Mouse (Mus musculus): ENCODE data around the gene Napepld.
"Not testable (repeated sequence)": the region's sequence is repeated elsewhere in the genome, so short reads cannot be mapped to it uniquely, and the experiment has no call there.

Napepld gene

GRCm38 (mm10) chr5:21701351-21702008, at the start of gene Napepld:
Napepld (minus strand) TSS chr5:21701396.
- peak; percentile 99 for DNase-seq (ENCODE audit: extremely low spot score, low spot score)

GRCm38 (mm10) chr5:21745966-21746365, 44.8 kb upstream of the Napepld start:
- no peak for DNase-seq (ENCODE audit: extremely low spot score, low spot score)

GRCm38 (mm10) chr5:21744651-21745050, 43.5 kb upstream of the Napepld start:
- DNase-seq (ENCODE audit: extremely low spot score, low spot score): no peak

GRCm38 (mm10) chr5:21743606-21744005, 42.4 kb upstream of the Napepld start:
- no peak for DNase-seq (ENCODE audit: extremely low spot score, low spot score)

- DNase-seq (ENCODE audit: extremely low spot score, low spot score): no peak
Observed at GRCm38 (mm10) chr5:21739881-21740280, 38.7 kb upstream of the Napepld start.

- DNase-seq (ENCODE audit: extremely low spot score, low spot score): no peak
Observed at GRCm38 (mm10) chr5:21739120-21739519, 37.9 kb upstream of the Napepld start.

- DNase-seq (ENCODE audit: extremely low spot score, low spot score): no peak
Observed at GRCm38 (mm10) chr5:21737620-21738019, 36.4 kb upstream of the Napepld start.

GRCm38 (mm10) chr5:21736956-21737585, 35.9 kb upstream of the Napepld start, which contains the start of gene Pmpcb:
Pmpcb (plus strand) TSS chr5:21737141.
- peak; percentile 91 for DNase-seq (ENCODE audit: extremely low spot score, low spot score)

- DNase-seq (ENCODE audit: extremely low spot score, low spot score): no peak
Observed at GRCm38 (mm10) chr5:21736046-21736445, 34.9 kb upstream of the Napepld start.

- DNase-seq (ENCODE audit: extremely low spot score, low spot score): peak; percentile 48
Observed at GRCm38 (mm10) chr5:21735584-21735983, 34.4 kb upstream of the Napepld start.

- DNase-seq (ENCODE audit: extremely low spot score, low spot score): no peak
Observed at GRCm38 (mm10) chr5:21735100-21735499, 33.9 kb upstream of the Napepld start.

- DNase-seq (ENCODE audit: extremely low spot score, low spot score): peak; percentile 66
Observed at GRCm38 (mm10) chr5:21732930-21733329, 31.7 kb upstream of the Napepld start.

- peak; percentile 23 for DNase-seq (ENCODE audit: extremely low spot score, low spot score)
Observed at GRCm38 (mm10) chr5:21732177-21732911, 31.1 kb upstream of the Napepld start.

- no peak for DNase-seq (ENCODE audit: extremely low spot score, low spot score)
Observed at GRCm38 (mm10) chr5:21729107-21729506, 27.9 kb upstream of the Napepld start.

- no peak for DNase-seq (ENCODE audit: extremely low spot score, low spot score)
Observed at GRCm38 (mm10) chr5:21724872-21725271, 23.7 kb upstream of the Napepld start.

- no peak for DNase-seq (ENCODE audit: extremely low spot score, low spot score)
Observed at GRCm38 (mm10) chr5:21724427-21724826, 23.2 kb upstream of the Napepld start.

GRCm38 (mm10) chr5:21719209-21719608, 18.0 kb upstream of the Napepld start:
- DNase-seq (ENCODE audit: extremely low spot score, low spot score): no peak

GRCm38 (mm10) chr5:21718546-21718945, 17.4 kb upstream of the Napepld start:
- no peak for DNase-seq (ENCODE audit: extremely low spot score, low spot score)

- DNase-seq (ENCODE audit: extremely low spot score, low spot score): no peak
Observed at GRCm38 (mm10) chr5:21717165-21717715, 16.0 kb upstream of the Napepld start.

GRCm38 (mm10) chr5:21714447-21714846, 13.3 kb upstream of the Napepld start:
- DNase-seq (ENCODE audit: extremely low spot score, low spot score): no peak

GRCm38 (mm10) chr5:21712127-21712715, 11.0 kb upstream of the Napepld start:
- no peak for DNase-seq (ENCODE audit: extremely low spot score, low spot score)

- DNase-seq (ENCODE audit: extremely low spot score, low spot score): not testable (repeated sequence)
Observed at GRCm38 (mm10) chr5:21708011-21708410, 6.8 kb upstream of the Napepld start.

Data from neural tube, embryonic 10.5 days (tissue).